Mouse (Mus musculus) hindbrain, embryonic 11.5 days (tissue): ENCODE measurements around the gene Gdpd2. TPM values are rescaled to one million over a fixed set of nuclear protein-coding genes. Genes with fewer than 3 reads are reported as not detected.

Source experiments
- ATAC-seq: fragments of 200-750 bp; cut with Nextera tagmentation; 2 replicates; pipeline ENCODE4 v1.8.0; 2017; ENCODE audit warnings: mild to moderate bottlenecking, moderate TSS enrichment, moderate library complexity; ENCODE audit not compliant: low FRiP score
- DNase-seq: peaks from one replicate; pipeline ENCODE4 v3.0.0-alpha.2; 2015; ENCODE audit warnings: low spot score
- H3K27ac ChIP-seq: fragments of 300-500 bp; sonication (generic); 2 replicates; pipeline ENCODE4 v1.5.1; 2014; ENCODE audit warnings: mild to moderate bottlenecking, low read depth, low read length
- H3K27me3 ChIP-seq: fragments of 300-500 bp; sonication (generic); 2 replicates; pipeline ENCODE4 v1.6.1; 2014; ENCODE audit warnings: mild to moderate bottlenecking, low read length, moderate library complexity, mixed read lengths; ENCODE audit not compliant: control insufficient read depth, insufficient read depth
- H3K36me3 ChIP-seq: fragments of 300-500 bp; sonication (generic); 2 replicates; pipeline ENCODE4 v1.6.1; 2014; ENCODE audit warnings: mild to moderate bottlenecking, low read length, moderate library complexity, mixed read lengths; ENCODE audit not compliant: control insufficient read depth, insufficient read depth
- H3K4me1 ChIP-seq: fragments of 300-500 bp; sonication (generic); replicated peaks from 2 replicates; pipeline ENCODE4 v1.6.1; 2014; ENCODE audit warnings: low read length, mixed read lengths; ENCODE audit not compliant: control insufficient read depth, insufficient read depth
- H3K4me2 ChIP-seq: fragments of 300-500 bp; sonication (generic); replicated peaks from 2 replicates; pipeline ENCODE4 v1.6.1; 2014; ENCODE audit warnings: mild to moderate bottlenecking, low read depth, low read length
- H3K4me3 ChIP-seq: fragments of 300-500 bp; sonication (generic); 2 replicates; pipeline ENCODE4 v1.5.1; 2014; ENCODE audit warnings: low read depth, low read length
- H3K9ac ChIP-seq: fragments of 300-500 bp; sonication (generic); 2 replicates; pipeline ENCODE4 v1.6.1; 2014; ENCODE audit warnings: low read depth, low read length
- H3K9me3 ChIP-seq: fragments of 300-500 bp; sonication (generic); 2 replicates; pipeline ENCODE4 v1.6.1; 2016; ENCODE audit warnings: low read length; ENCODE audit not compliant: control insufficient read depth
- WGBS: fragments of 180-500 bp; shearing (Covaris S2); extraction: QIAGEN DNeasy Blood & Tissue Kit; methylation state at CpG from one replicate; pipeline ENCODE4 v1.1.7; 2014; 5-methylcytosine and 5-hydroxymethylcytosine counted together
- polyA plus RNA-seq: library from polyadenylated mRNA; unstranded; fragments of >200 nt; fragmentation: Nextera tagmentation; extraction: Ambion mirVana; gene quantifications from 2 replicates; pipeline ENCODE4 v1.2.1, GENCODE M21; 2014

Gene Gdpd2
- polyA plus RNA-seq, 1 experiment from 2014 or later: 15.6 TPM

- Histone ChIP-seq H3K4me3 (no peak overlapping the region), H3K36me3 (no peaks in the 10 kb centered on the region), H3K9ac (no peak overlapping the region), H3K9me3 (no peaks in the 10 kb centered on the region), H3K27ac (no peak overlapping the region), H3K4me1 (no peaks in the 10 kb centered on the region; the same call in 1 of the 2 replicates), H3K4me2 (no peak overlapping the region), H3K27me3 (no peaks in the 10 kb centered on the region; the same call in 1 of the 2 replicates)
- WGBS: 83% methylated on average over 7 of the region's 7 CpGs
- ATAC-seq: no peak
- no peak for DNase-seq
These were observed 4.7 kb downstream of the Gdpd2 start for GRCm38 (mm10) chrX:100734359-100734758.

DNA sequence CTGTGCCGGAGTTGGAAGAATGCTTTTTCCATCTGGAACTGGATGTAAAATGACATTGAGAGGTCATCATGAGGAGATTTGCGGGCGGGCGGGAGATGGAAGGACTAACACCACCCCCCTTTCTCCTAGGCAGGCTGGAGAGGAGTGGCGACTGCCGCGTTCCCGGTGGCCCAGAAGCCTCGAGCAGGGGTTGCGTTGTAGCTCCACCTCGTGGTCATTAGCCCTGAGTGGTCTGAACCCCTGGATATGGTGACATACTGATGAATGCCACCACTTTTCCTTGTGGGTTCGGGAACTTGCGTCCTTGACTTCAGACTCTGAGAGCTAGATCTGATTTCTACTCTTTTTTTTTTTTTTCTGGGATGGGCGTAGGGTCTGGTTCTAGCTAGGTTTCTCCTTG, 9.2 kb downstream of the Gdpd2 start:
- 20% methylated on average over 14 of the region's 14 CpGs for WGBS
- no peaks in the 10 kb centered on the region for H3K4me1 ChIP-seq
- H3K4me3 ChIP-seq: 0 out of 2 replicates have a peak overlapping the region, but pooled peaks have one; percentile 6
- no peaks in the 10 kb centered on the region for H3K36me3 ChIP-seq
- no peak overlapping the region for H3K27ac ChIP-seq
- peak overlapping the region; percentile 20 for H3K4me2 ChIP-seq
- no peaks in the 10 kb centered on the region; the same call in 1 of the 2 replicates for H3K27me3 ChIP-seq
- DNase-seq (peak; percentile 68), ATAC-seq (0 out of 2 replicates have a peak, but pooled peaks have one; percentile 57)
- no peaks in the 10 kb centered on the region for H3K9me3 ChIP-seq
- no peak overlapping the region for H3K9ac ChIP-seq

DNA sequence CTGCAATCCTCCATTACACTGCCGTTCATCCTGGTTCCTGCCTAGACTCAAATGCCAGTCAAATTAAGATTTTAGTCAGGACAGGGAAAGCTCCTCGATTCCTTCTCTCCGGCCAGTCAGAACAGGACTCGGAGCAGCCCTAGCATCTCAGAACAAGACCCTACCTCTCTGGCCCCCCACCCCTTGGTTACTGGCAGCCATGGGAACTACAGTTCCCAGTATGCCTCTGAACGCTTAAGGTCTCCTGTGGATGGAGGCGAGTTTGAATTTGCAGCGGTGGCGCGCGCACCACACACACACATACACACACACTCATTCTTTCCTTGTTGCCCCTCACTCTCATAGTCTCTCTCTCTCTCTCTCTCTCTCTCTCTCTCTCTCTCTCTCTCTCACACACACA, 9.8 kb downstream of the Gdpd2 start:
- H3K27me3 ChIP-seq: no peaks in the 10 kb centered on the region; the same call in 1 of the 2 replicates
- no peaks in the 10 kb centered on the region for H3K4me1 ChIP-seq
- H3K27ac ChIP-seq: no peak overlapping the region
- H3K9me3 ChIP-seq: no peaks in the 10 kb centered on the region
- ATAC-seq (peak; percentile 57; the same call in 1 of the 2 replicates), DNase-seq (no peak)
- peak overlapping the region; percentile 20 for H3K4me2 ChIP-seq
- no peaks in the 10 kb centered on the region for H3K36me3 ChIP-seq
- no peak overlapping the region for H3K9ac ChIP-seq
- 22% methylated on average over 10 of the region's 10 CpGs for WGBS
- H3K4me3 ChIP-seq: 0 out of 2 replicates have a peak overlapping the region, but pooled peaks have one; percentile 6

- Histone ChIP-seq H3K4me1 (no peaks in the 10 kb centered on the region), H3K27ac (no peak overlapping the region), H3K36me3 (no peaks in the 10 kb centered on the region), H3K4me3 (no peak overlapping the region), H3K27me3 (no peaks in the 10 kb centered on the region), H3K9ac (no peak overlapping the region), H3K9me3 (no peaks in the 10 kb centered on the region), H3K4me2 (no peak overlapping the region)
- 72% methylated on average over 6 of the region's 6 CpGs for WGBS
- DNase-seq (no peak), ATAC-seq (no peak)
These were observed 11.1 kb downstream of the Gdpd2 start for GRCm38 (mm10) chrX:100740785-100741184.

- DNase-seq (peak; percentile 75), ATAC-seq (peak; percentile 60)
- H3K36me3 ChIP-seq: no peaks in the 10 kb centered on the region
- H3K9ac ChIP-seq: no peak overlapping the region
- H3K9me3 ChIP-seq: no peaks in the 10 kb centered on the region
- no peak overlapping the region for H3K4me2 ChIP-seq
- no peaks in the 10 kb centered on the region for H3K27me3 ChIP-seq
- 10% methylated on average over 10 of the region's 10 CpGs for WGBS
- no peaks in the 10 kb centered on the region for H3K4me1 ChIP-seq
- H3K4me3 ChIP-seq: no peak overlapping the region
- H3K27ac ChIP-seq: no peak overlapping the region
These were observed 12.3 kb downstream of the Gdpd2 start for GRCm38 (mm10) chrX:100741940-100742339.

- Histone ChIP-seq H3K9me3 (no peaks in the 10 kb centered on the region), H3K4me1 (no peaks in the 10 kb centered on the region), H3K9ac (no peak overlapping the region), H3K4me3 (no peak overlapping the region), H3K4me2 (no peak overlapping the region), H3K36me3 (no peaks in the 10 kb centered on the region), H3K27ac (no peak overlapping the region), H3K27me3 (no peaks in the 10 kb centered on the region)
- ATAC-seq (no peak), DNase-seq (no peak)
- WGBS: 78% methylated on average over 6 of the region's 6 CpGs
These were observed 36.2 kb downstream of the Gdpd2 start for GRCm38 (mm10) chrX:100765855-100766254.

DNA sequence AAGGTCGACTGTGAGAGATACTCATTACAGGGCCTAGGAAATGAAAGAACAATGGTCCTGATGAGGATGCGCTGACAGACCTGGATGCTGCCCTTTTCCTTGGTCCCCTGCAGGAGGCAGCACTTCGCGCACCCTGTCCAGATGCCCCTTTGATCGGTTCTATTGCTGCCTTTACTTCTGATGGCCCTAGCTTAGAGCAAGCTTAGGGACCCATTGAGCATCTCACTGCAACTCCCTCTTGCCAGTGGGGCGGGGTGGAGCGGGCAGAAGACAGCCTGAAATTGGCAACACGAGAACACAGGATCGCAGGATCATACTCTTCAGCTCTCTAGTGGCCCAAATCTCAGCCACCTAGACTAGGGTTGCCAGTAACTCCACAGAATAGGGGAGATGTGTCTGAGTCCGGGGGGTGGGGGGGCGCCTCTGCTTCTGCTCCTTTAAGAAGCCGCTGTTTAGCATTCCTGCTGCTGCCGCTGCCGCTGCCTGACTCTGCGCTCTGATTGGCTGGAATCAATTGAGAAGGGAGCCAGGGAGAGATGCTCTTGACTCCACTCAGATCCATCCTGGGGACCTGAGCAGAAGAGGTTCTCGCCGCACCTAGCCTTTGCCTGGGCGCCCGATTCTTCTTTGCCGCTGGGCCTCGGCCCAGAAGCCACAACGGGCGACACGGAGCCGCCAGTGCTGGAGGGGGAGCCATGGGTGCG, 37.7 kb downstream of the Gdpd2 start, which contains the start of gene Dlg3:
TSS of gene Dlg3 (plus strand) at position 542 of the 704 bp plus-strand sequence.
- Histone ChIP-seq H3K27me3 (no peaks in the 10 kb centered on the region), H3K36me3 (no peaks in the 10 kb centered on the region), H3K4me2 (peak within 1 kb of the TSS; percentile 72), H3K9ac (peak within 1 kb of the TSS; percentile 55), H3K4me3 (peak within 1 kb of the TSS; percentile 51), H3K9me3 (no peaks in the 10 kb centered on the region), H3K4me1 (no peaks in the 10 kb centered on the region), H3K27ac (peak within 1 kb of the TSS; percentile 54; the same call in 1 of the 2 replicates)
- ATAC-seq (peak; percentile 93), DNase-seq (peak; percentile 71)
- 13% methylated on average over 25 of the region's 26 CpGs for WGBS

DNA sequence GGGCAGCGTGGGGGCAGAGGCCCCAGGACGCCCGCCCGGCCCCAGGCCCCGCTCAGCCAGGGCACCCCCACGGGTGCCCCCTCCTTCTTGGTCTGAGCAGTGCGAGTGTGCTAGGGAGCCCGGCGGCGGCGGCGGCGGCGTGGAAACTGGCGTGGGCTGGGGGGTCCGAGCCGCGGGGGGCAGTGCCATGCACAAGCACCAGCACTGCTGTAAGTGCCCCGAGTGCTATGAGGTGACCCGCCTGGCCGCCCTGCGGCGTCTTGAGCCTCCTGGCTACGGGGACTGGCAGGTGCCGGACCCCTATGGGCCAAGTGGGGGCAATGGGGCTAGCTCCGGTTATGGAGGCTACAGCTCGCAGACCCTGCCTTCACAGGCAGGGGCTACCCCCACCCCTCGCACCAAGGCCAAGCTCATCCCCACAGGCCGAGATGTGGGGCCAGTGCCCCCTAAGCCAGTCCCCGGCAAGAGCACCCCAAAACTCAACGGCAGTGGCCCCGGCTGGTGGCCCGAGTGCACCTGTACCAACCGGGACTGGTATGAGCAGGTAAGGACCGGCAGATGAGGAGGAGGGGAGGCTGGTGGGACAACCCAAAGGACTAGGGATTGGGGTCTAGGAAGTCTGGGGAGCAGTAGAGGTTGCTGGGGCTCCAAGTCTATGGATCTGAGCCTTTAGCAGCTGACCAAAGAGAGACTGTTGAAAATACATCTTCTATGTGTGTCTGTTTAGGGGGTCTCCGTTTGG, 38.4 kb downstream of the Gdpd2 start:
- no peaks in the 10 kb centered on the region for H3K4me1 ChIP-seq
- WGBS: 30% methylated on average over 19 of the region's 36 CpGs
- H3K27ac ChIP-seq: peak overlapping the region; percentile 54; the same call in 1 of the 2 replicates
- no peaks in the 10 kb centered on the region for H3K27me3 ChIP-seq
- H3K36me3 ChIP-seq: no peaks in the 10 kb centered on the region
- peak overlapping the region; percentile 55 for H3K9ac ChIP-seq
- DNase-seq: no peak
- peak overlapping the region; percentile 51 for H3K4me3 ChIP-seq
- peak overlapping the region; percentile 72 for H3K4me2 ChIP-seq
- peak; percentile 66 for ATAC-seq
- no peaks in the 10 kb centered on the region for H3K9me3 ChIP-seq
